Mouse (Mus musculus) forebrain, embryonic 12.5 days (tissue): ENCODE measurements around the gene Pth2. TPM values are rescaled to one million over a fixed set of nuclear protein-coding genes. Genes with fewer than 3 reads are reported as not detected.

Experiments used
- ATAC-seq: fragments of 200-750 bp; cut with Nextera tagmentation; 2 replicates; pipeline ENCODE4 v1.8.0; 2017; ENCODE audit warnings: moderate TSS enrichment; ENCODE audit not compliant: low FRiP score
- H3K27ac ChIP-seq: fragments of 300-500 bp; sonication (generic); 2 replicates; pipeline ENCODE4 v1.5.1; 2016; ENCODE audit warnings: mild to moderate bottlenecking
- H3K27me3 ChIP-seq: fragments of 300-500 bp; sonication (generic); 2 replicates; pipeline ENCODE4 v1.6.1; 2016; ENCODE audit warnings: mild to moderate bottlenecking
- H3K36me3 ChIP-seq: fragments of 300-500 bp; sonication (generic); replicated peaks from 2 replicates; pipeline ENCODE4 v1.6.1; 2016; ENCODE audit warnings: mild to moderate bottlenecking
- H3K4me1 ChIP-seq: fragments of 300-500 bp; sonication (generic); 2 replicates; pipeline ENCODE4 v1.6.1; 2016
- H3K4me2 ChIP-seq: fragments of 300-500 bp; sonication (generic); 2 replicates; pipeline ENCODE4 v1.6.1; 2016; ENCODE audit warnings: mild to moderate bottlenecking, moderate library complexity
- H3K4me3 ChIP-seq: fragments of 300-500 bp; sonication (generic); replicated peaks from 2 replicates; pipeline ENCODE4 v1.5.1; 2016; ENCODE audit warnings: mild to moderate bottlenecking
- H3K9ac ChIP-seq: fragments of 300-500 bp; sonication (generic); 2 replicates; pipeline ENCODE4 v1.6.1; 2016; ENCODE audit warnings: mild to moderate bottlenecking
- H3K9me3 ChIP-seq: fragments of 300-500 bp; sonication (generic); 2 replicates; pipeline ENCODE4 v1.6.1; 2016
- WGBS: fragments of 180-500 bp; shearing (Covaris S2); methylation state at CpG from one replicate; pipeline ENCODE4 v1.1.7; 2016; 5-methylcytosine and 5-hydroxymethylcytosine counted together
- polyA plus RNA-seq: library from polyadenylated mRNA; unstranded; fragments of >200 nt; fragmentation: Nextera tagmentation; extraction: Ambion mirVana; gene quantifications from 2 replicates; pipeline ENCODE4 v1.2.1, GENCODE M21; 2016

The Pth2 gene
- polyA plus RNA-seq, 1 experiment from 2014 or later = 1.5 TPM

DNA sequence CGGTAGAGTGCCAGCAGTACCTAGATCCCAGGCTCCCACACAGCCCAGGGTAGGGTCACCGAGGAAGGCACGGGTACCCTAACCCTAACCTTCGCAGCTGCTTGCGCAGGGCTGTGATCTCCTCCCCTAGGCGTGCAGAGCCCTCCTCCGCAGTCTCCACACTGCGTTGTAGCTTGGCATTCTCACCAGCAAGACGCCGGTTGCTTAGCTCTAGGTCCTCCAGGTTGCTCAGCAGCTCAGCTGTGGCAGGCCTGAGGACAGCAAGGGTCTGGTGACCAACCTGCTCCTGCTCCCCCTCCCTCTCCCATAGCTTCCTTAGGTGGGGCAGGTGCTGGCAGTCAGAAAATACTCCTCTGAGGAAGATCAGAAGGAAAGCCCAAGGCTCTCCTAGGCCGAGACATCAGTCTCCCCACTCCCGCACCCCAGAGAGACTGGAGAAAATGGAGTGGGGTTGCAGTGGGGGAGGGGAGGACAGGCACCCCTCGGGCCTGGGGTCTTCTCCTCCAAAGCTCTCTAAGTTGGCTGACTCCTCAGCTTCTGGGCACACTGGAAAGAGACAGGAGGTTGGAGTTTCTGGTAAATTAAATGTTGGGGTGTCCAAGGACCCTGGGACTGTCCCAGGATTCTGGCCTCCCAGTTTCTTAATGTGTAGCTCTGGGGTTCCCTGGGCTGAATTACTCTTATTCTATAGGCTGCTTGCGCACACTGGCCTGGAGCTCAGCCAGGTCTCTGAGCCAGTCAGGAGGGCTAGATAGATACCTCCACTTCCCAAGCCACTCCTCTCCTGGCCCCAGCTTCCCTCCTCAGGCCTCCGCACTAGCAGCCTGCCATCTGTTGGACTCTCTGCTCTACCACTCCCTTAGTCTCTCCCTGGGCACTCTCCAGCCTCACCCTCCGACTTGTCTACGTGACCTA is 13.3 kb downstream of the Pth2 start:
- H3K4me2 ChIP-seq = no peak overlapping the region
- no peak overlapping the region for H3K27ac ChIP-seq
- no peaks in the 10 kb centered on the region for H3K36me3 ChIP-seq
- no peak overlapping the region for H3K9ac ChIP-seq
- H3K27me3 ChIP-seq = peaks cover 46% of the 10 kb centered on the region
- peaks cover 16% of the 10 kb centered on the region; the same call in 1 of the 2 replicates for H3K4me1 ChIP-seq
- H3K9me3 ChIP-seq = no peaks in the 10 kb centered on the region
- 70% methylated on average over 17 of the region's 17 CpGs for WGBS
- no peak for ATAC-seq
- H3K4me3 ChIP-seq = no peak overlapping the region

DNA sequence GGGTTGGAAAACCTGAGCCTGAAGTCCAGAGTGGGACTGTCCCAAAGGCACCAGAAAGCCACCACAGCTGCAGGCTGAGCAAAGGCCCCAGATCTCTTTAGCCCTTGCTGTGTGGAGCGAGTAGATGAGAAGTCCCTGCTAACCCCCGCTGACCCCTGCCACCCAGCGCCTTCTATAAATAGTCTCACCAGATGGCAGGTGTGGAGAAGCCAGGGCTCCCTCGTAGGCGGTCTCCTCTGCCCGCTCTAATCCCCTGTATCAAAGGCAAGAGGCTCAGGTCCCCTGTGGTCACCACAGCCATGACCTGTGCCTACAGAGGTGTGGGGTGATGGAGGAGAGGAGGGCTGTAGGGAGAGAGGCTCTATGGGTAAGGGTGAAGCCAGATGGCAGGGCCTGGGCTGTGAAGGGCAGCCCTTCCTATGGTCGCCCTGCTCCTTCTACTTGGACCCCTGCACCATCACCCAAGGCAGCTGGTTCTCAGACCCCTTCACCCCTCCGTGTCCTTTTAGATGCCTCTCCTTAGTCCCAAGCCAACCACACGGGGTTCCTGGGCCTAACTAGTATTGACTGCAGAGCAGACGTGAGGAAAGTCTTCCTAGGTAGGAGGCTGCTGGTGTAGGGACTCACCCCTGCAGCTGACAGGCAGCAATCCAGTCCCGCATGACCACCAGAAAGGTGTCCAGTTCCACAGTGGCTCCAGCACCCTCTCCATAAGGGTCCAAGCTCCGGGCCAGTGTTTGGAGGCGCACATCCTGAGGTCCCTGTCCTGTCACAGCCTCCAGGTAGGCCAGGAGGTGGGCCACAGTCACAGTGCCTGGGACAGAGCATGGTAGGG is 14.8 kb downstream of the Pth2 start:
- Histone ChIP-seq H3K9ac (no peak overlapping the region), H3K4me1 (peaks cover 16% of the 10 kb centered on the region; the same call in 1 of the 2 replicates), H3K27me3 (peaks cover 33% of the 10 kb centered on the region), H3K4me3 (no peak overlapping the region), H3K27ac (no peak overlapping the region), H3K4me2 (no peak overlapping the region), H3K9me3 (no peaks in the 10 kb centered on the region), H3K36me3 (no peaks in the 10 kb centered on the region)
- ATAC-seq = no peak
- WGBS = 61% methylated on average over 13 of the region's 13 CpGs

DNA sequence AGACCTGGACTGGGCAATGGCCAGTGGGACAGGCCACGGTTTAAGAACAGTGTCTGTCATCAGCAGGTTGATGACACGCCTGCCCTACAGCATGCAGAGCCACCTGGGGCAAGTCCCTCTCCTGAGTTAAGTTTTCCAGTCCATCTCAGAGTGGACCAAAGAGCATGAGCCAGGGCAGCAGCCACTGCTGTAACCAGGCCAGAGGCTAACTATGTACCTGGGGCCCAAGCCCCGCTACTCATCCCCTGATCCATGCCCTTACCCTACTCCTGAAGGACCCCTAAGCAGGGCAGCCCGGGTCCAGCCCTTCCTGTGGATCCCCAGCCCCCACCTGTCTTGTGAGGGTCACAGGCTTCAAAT is 15.4 kb downstream of the Pth2 start:
- 84% methylated on average over 4 of the region's 4 CpGs for WGBS
- H3K27me3 ChIP-seq = peaks cover 27% of the 10 kb centered on the region
- no peaks in the 10 kb centered on the region for H3K36me3 ChIP-seq
- H3K9me3 ChIP-seq = no peaks in the 10 kb centered on the region
- H3K4me3 ChIP-seq = no peak overlapping the region
- peaks cover 16% of the 10 kb centered on the region; the same call in 1 of the 2 replicates for H3K4me1 ChIP-seq
- no peak overlapping the region for H3K4me2 ChIP-seq
- no peak overlapping the region for H3K27ac ChIP-seq
- no peak for ATAC-seq
- no peak overlapping the region for H3K9ac ChIP-seq

DNA sequence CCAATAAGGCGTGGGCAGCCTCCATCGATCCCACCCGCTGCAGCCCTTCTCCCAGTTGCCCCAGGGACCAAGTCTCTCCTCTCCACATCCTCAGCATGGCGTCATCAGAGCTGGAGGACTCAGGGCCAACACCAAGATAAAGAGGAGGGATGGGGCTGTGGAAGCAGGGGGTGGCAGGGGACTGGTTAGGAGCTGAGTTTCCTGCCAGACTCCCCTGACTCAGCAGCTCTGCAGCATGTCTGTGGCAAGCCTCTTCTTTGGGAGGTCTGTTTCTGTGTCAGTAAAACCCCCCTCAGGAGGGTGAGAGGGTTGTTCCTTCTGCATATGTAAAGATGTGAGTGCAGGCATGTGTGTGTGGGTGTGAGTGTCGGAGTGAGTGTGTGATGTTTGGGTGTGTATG is 16.2 kb downstream of the Pth2 start:
- Histone ChIP-seq H3K9me3 (no peaks in the 10 kb centered on the region), H3K27me3 (peaks cover 24% of the 10 kb centered on the region), H3K4me3 (no peak overlapping the region), H3K4me1 (peaks cover 11% of the 10 kb centered on the region; the same call in 1 of the 2 replicates), H3K9ac (peak overlapping the region; percentile 17; the same call in 1 of the 2 replicates), H3K27ac (no peak overlapping the region), H3K36me3 (no peaks in the 10 kb centered on the region), H3K4me2 (no peak overlapping the region)
- no peak for ATAC-seq
- 66% methylated on average over 5 of the region's 5 CpGs for WGBS

DNA sequence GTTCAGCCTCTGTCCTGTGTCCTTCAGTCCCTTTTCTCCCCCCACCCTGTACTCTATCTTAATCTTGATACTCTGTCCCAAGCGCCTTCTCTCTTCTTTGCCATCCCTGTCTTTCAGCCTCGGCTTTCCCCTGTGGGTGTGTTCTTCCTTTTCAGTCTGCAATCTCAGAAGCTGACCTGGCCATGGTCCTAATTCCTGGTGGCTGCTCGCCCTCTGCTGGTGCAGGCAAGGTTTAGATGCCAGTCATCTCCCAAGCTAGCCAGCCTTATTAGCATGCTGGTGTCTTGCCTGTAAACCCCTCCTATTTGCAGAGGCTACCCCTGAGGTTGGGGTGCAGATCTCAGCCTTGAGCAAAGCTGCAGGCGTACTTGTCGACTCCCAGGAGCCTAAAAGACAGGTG is 17.6 kb downstream of the Pth2 start:
- Histone ChIP-seq H3K4me2 (no peak overlapping the region), H3K4me3 (no peak overlapping the region), H3K27me3 (peaks cover 25% of the 10 kb centered on the region), H3K9ac (peak overlapping the region; percentile 30; the same call in 1 of the 2 replicates), H3K36me3 (no peaks in the 10 kb centered on the region), H3K9me3 (no peaks in the 10 kb centered on the region), H3K27ac (no peak overlapping the region), H3K4me1 (peaks cover 10% of the 10 kb centered on the region; the same call in 1 of the 2 replicates)
- WGBS = 12% methylated on average over 5 of the region's 5 CpGs
- ATAC-seq = peak; percentile 64

DNA sequence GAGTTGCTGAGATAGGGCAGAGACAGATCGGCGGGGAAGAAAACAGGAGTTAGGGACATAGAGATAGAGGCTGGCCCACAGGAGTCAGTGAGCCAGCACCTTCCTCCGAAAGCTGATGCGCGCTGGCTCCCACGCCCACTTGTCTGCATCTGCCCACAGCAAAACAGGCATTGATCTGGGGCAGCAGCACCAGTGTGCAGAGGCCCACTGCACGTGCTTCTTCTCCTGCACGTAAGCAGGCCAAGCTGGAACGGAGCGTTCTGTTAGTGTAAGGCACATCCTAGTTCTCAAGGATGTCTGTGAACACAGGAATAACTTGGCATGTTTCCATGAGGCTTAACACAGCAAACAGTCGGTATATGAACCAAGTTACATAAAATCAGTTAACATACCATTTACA is 18.2 kb downstream of the Pth2 start:
- no peak for ATAC-seq
- Histone ChIP-seq H3K27me3 (peaks cover 30% of the 10 kb centered on the region), H3K36me3 (no peaks in the 10 kb centered on the region), H3K9me3 (no peaks in the 10 kb centered on the region), H3K27ac (no peak overlapping the region), H3K4me1 (peaks cover 11% of the 10 kb centered on the region; the same call in 1 of the 2 replicates), H3K4me2 (no peak overlapping the region), H3K4me3 (no peak overlapping the region), H3K9ac (no peak overlapping the region)
- WGBS = 82% methylated on average over 11 of the region's 11 CpGs

GRCm38 (mm10) chr7:45202654-45203053 is 21.9 kb downstream of the Pth2 start:
- no peak overlapping the region for H3K9ac ChIP-seq
- no peak overlapping the region for H3K4me3 ChIP-seq
- H3K4me1 ChIP-seq = peaks cover 8% of the 10 kb centered on the region; the same call in 1 of the 2 replicates
- no peaks in the 10 kb centered on the region for H3K36me3 ChIP-seq
- 66% methylated on average over 9 of the region's 10 CpGs for WGBS
- ATAC-seq = no peak
- no peak overlapping the region for H3K4me2 ChIP-seq
- H3K27ac ChIP-seq = no peak overlapping the region
- H3K9me3 ChIP-seq = no peaks in the 10 kb centered on the region
- H3K27me3 ChIP-seq = peaks cover 16% of the 10 kb centered on the region; the same call in 1 of the 2 replicates

- H3K4me3 ChIP-seq = peak within 1 kb of the TSS; percentile 46
- WGBS = 11% methylated on average over 42 of the region's 44 CpGs
- 0 out of 2 replicates have a peak, but pooled peaks cover 7% of the 10 kb centered on the region for H3K9me3 ChIP-seq
These were observed 23.8 kb downstream of the Pth2 start, which contains the start of gene Ccdc155 for GRCm38 (mm10) chr7:45204380-45205143. Gene Ccdc155, minus strand, starts transcription at chr7:45204892.

GRCm38 (mm10) chr7:45208260-45208659 is 27.5 kb downstream of the Pth2 start:
- H3K27me3 ChIP-seq = peaks cover 47% of the 10 kb centered on the region
- H3K4me3 ChIP-seq = no peak overlapping the region
- no peak overlapping the region for H3K9ac ChIP-seq
- ATAC-seq = no peak
- H3K36me3 ChIP-seq = no peaks in the 10 kb centered on the region
- peaks cover 10% of the 10 kb centered on the region for H3K4me1 ChIP-seq
- WGBS = 77% methylated on average over 6 of the region's 6 CpGs
- H3K9me3 ChIP-seq = 0 out of 2 replicates have a peak, but pooled peaks cover 7% of the 10 kb centered on the region
- no peak overlapping the region for H3K4me2 ChIP-seq
- H3K27ac ChIP-seq = no peak overlapping the region

More at GRCm38 (mm10) chr7:45204380-45205143, 23.8 kb downstream of the Pth2 start, which contains the start of gene Ccdc155:
- peak within 1 kb of the TSS; percentile 75 for H3K27ac ChIP-seq
- peak within 1 kb of the TSS; percentile 56 for H3K9ac ChIP-seq
- ATAC-seq = peak; percentile 98
- peaks cover 4% of the 10 kb centered on the region; the same call in 1 of the 2 replicates for H3K4me1 ChIP-seq
- peak within 1 kb of the TSS; percentile 53 for H3K4me2 ChIP-seq
- no peaks in the 10 kb centered on the region for H3K36me3 ChIP-seq
- peaks cover 24% of the 10 kb centered on the region for H3K27me3 ChIP-seq

GRCm38 (mm10) chr7:45211070-45211469 is 30.3 kb downstream of the Pth2 start:
- peaks cover 39% of the 10 kb centered on the region for H3K27me3 ChIP-seq
- no peak overlapping the region for H3K9ac ChIP-seq
- peaks cover 9% of the 10 kb centered on the region; the same call in 1 of the 2 replicates for H3K4me1 ChIP-seq
- 78% methylated on average over 10 of the region's 10 CpGs for WGBS
- H3K4me3 ChIP-seq = no peak overlapping the region
- 0 out of 2 replicates have a peak, but pooled peaks cover 7% of the 10 kb centered on the region for H3K9me3 ChIP-seq
- H3K36me3 ChIP-seq = no peaks in the 10 kb centered on the region
- H3K4me2 ChIP-seq = no peak overlapping the region; the same call in 1 of the 2 replicates
- ATAC-seq = no peak
- H3K27ac ChIP-seq = no peak overlapping the region

DNA sequence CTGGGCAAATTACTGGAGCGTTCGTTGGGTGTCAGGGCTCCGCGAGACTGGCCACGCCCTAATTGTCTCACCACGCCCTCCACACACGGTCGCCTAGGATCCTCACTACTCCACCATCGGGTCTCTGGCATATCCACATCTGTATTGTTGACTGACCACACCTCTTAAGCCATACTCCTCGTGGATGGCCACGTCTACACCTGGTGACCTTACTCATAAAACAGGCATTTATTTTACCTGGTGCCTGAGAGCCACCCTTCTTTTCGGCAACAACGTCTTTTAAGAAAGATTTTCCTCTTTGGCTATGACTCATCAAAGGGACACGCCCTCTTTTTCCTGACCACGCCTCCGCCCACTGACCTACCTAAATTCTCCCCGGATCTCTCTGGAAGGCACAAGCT is 31.1 kb downstream of the Pth2 start, which contains the start of gene Dkkl1:
Gene Dkkl1, minus strand, starts transcription at position 297 of the 401 bp plus-strand sequence.
- peaks cover 11% of the 10 kb centered on the region for H3K4me1 ChIP-seq
- H3K9ac ChIP-seq = no peak within 1 kb of the TSS
- H3K4me2 ChIP-seq = peak within 1 kb of the TSS; percentile 31
- 6% methylated on average over 17 of the region's 17 CpGs for whole genome bisulfite sequencing
- H3K27me3 ChIP-seq = peaks cover 39% of the 10 kb centered on the region
- 0 out of 2 replicates have a peak within 1 kb of the TSS, but pooled peaks have one; percentile 5 for H3K4me3 ChIP-seq
- no peak for ATAC-seq
- H3K9me3 ChIP-seq = 0 out of 2 replicates have a peak, but pooled peaks cover 7% of the 10 kb centered on the region
- H3K27ac ChIP-seq = no peak within 1 kb of the TSS
- no peaks in the 10 kb centered on the region for H3K36me3 ChIP-seq
